Mouse (Mus musculus) liver, postnatal 0 days (tissue): ENCODE measurements around the gene B4galt3.

ENCODE experiments used
- CTCF ChIP-seq: sonication (generic); IDR thresholded peaks from 2 replicates; pipeline ENCODE4 v1.5.1; 2016; ENCODE audit warnings: antibody characterized with exemption, low read depth
- EP300 ChIP-seq: IDR thresholded peaks from 2 replicates; pipeline ENCODE4 v1.6.1; 2016; ENCODE audit warnings: antibody characterized with exemption, low read depth, mild to moderate bottlenecking

- no peak for TF ChIP-seq CTCF
- no peak for TF ChIP-seq EP300
Measured at GRCm38 (mm10) chr1:171293906-171294297, 23.8 kb downstream of the B4galt3 start.
